Mouse (Mus musculus) kidney, postnatal 0 days (tissue): ENCODE measurements around the gene Palm. TPM values are rescaled to one million over a fixed set of nuclear protein-coding genes. Genes with fewer than 3 reads are reported as not detected.

Source experiments
- ATAC-seq: fragments of 200-750 bp; cut with Nextera tagmentation; replicated peaks from 2 replicates; pipeline ENCODE4 v1.8.0; 2017; ENCODE audit warnings: low read depth, moderate number of reproducible peaks, moderate TSS enrichment, moderate library complexity; ENCODE audit not compliant: low FRiP score
- DNase-seq: peaks from one replicate; pipeline ENCODE4 v3.0.0-alpha.2; 2016; ENCODE audit warnings: low spot score
- H3K27ac ChIP-seq: fragments of 300-500 bp; sonication (generic); 2 replicates; pipeline ENCODE4 v1.5.1; 2014; ENCODE audit warnings: mild to moderate bottlenecking
- H3K27me3 ChIP-seq: fragments of 300-500 bp; sonication (generic); 2 replicates; pipeline ENCODE4 v1.6.1; 2014; ENCODE audit warnings: low read length, mixed read lengths; ENCODE audit not compliant: insufficient read depth
- H3K36me3 ChIP-seq: fragments of 300-500 bp; sonication (generic); 2 replicates; pipeline ENCODE4 v1.6.1; 2014; ENCODE audit warnings: low read length, mixed read lengths; ENCODE audit not compliant: insufficient read depth
- H3K4me1 ChIP-seq: fragments of 300-500 bp; sonication (generic); replicated peaks from 2 replicates; pipeline ENCODE4 v1.6.1; 2014; ENCODE audit warnings: antibody characterized with exemption, low read length, mixed read lengths; ENCODE audit not compliant: insufficient read depth
- H3K4me2 ChIP-seq: fragments of 300-500 bp; sonication (generic); 2 replicates; pipeline ENCODE4 v1.6.1; 2014; ENCODE audit warnings: mild to moderate bottlenecking, low read length, moderate library complexity, mixed read lengths
- H3K4me3 ChIP-seq: fragments of 300-500 bp; sonication (generic); replicated peaks from 2 replicates; pipeline ENCODE4 v1.5.1; 2014; ENCODE audit warnings: low read depth, low read length
- H3K9ac ChIP-seq: fragments of 300-500 bp; sonication (generic); 2 replicates; pipeline ENCODE4 v1.6.1; 2014; ENCODE audit warnings: low read depth, low read length
- H3K9me3 ChIP-seq: fragments of 300-500 bp; sonication (generic); replicated peaks from 2 replicates; pipeline ENCODE4 v1.6.1; 2016; ENCODE audit warnings: low read length, inconsistent platforms, mixed read lengths
- CTCF ChIP-seq: IDR thresholded peaks from 2 replicates; pipeline ENCODE4 v1.5.1; 2016; ENCODE audit warnings: antibody characterized with exemption, low read depth, mild to moderate bottlenecking, moderate library complexity
- WGBS: fragments of 180-500 bp; shearing (Covaris S2); extraction: QIAGEN DNeasy Blood & Tissue Kit; methylation state at CpG from one replicate; pipeline ENCODE4 v1.1.7; 2014; 5-methylcytosine and 5-hydroxymethylcytosine counted together
- polyA plus RNA-seq: library from polyadenylated mRNA; unstranded; fragments of >200 nt; fragmentation: Nextera tagmentation; extraction: Ambion mirVana; gene quantifications from 2 replicates; pipeline ENCODE4 v1.2.1, GENCODE M21; 2015

Palm gene
- polyA plus RNA-seq = 132 and 152 TPM in 2 replicates

GRCm38 (mm10) chr10:79793051-79793737 is at the start of gene Palm:
Gene Palm, plus strand, starts transcription at chr10:79793572.
- DNase-seq = peak; percentile 78
- WGBS = 5% methylated on average over 51 of the region's 51 CpGs
- peaks cover 15% of the 10 kb centered on the region for H3K4me1 ChIP-seq

GRCm38 (mm10) chr10:79743650-79744365 is 49.6 kb upstream of the Palm start:
- Histone ChIP-seq H3K4me3 (no peak overlapping the region), H3K36me3 (peaks cover 53% of the 10 kb centered on the region), H3K27me3 (no peaks in the 10 kb centered on the region), H3K9ac (no peak overlapping the region), H3K4me1 (0 out of 2 replicates have a peak, but pooled peaks cover 5% of the 10 kb centered on the region), H3K9me3 (0 out of 2 replicates have a peak, but pooled peaks cover 5% of the 10 kb centered on the region), H3K4me2 (no peak overlapping the region), H3K27ac (no peak overlapping the region)
- WGBS = 91% methylated on average over 15 of the region's 15 CpGs
- no peak for ATAC-seq
- TF ChIP-seq CTCF = no peak
- no peak for DNase-seq

More at GRCm38 (mm10) chr10:79793051-79793737, at the start of gene Palm:
- peak within 1 kb of the TSS; percentile 90 for H3K9ac ChIP-seq
- H3K9me3 ChIP-seq = no peaks in the 10 kb centered on the region
- H3K4me2 ChIP-seq = peak within 1 kb of the TSS; percentile 96
- H3K27me3 ChIP-seq = no peaks in the 10 kb centered on the region
- peak; percentile 78 for TF ChIP-seq CTCF
- ATAC-seq = peak; percentile 79
- H3K4me3 ChIP-seq = peak within 1 kb of the TSS; percentile 83
- peak within 1 kb of the TSS; percentile 92 for H3K27ac ChIP-seq
- H3K36me3 ChIP-seq = no peaks in the 10 kb centered on the region

GRCm38 (mm10) chr10:79745411-79745810 is 48.0 kb upstream of the Palm start:
- Histone ChIP-seq H3K27me3 (no peaks in the 10 kb centered on the region), H3K4me1 (0 out of 2 replicates have a peak, but pooled peaks cover 5% of the 10 kb centered on the region), H3K9ac (no peak overlapping the region), H3K27ac (no peak overlapping the region), H3K4me2 (peak overlapping the region; percentile 78), H3K36me3 (peaks cover 37% of the 10 kb centered on the region), H3K4me3 (no peak overlapping the region), H3K9me3 (no peaks in the 10 kb centered on the region)
- WGBS = 79% methylated on average over 3 of the region's 3 CpGs
- no peak for TF ChIP-seq CTCF
- ATAC-seq (no peak), DNase-seq (no peak)

- H3K36me3 ChIP-seq = peaks cover 29% of the 10 kb centered on the region
- peak; percentile 58 for TF ChIP-seq CTCF
- no peaks in the 10 kb centered on the region for H3K9me3 ChIP-seq
- H3K4me2 ChIP-seq = peak within 1 kb of the TSS; percentile 78
- 0 out of 2 replicates have a peak, but pooled peaks cover 5% of the 10 kb centered on the region for H3K4me1 ChIP-seq
- ATAC-seq = peak; percentile 92
- peak within 1 kb of the TSS; percentile 55 for H3K9ac ChIP-seq
- 2% methylated on average over 38 of the region's 38 CpGs for WGBS
- H3K27me3 ChIP-seq = no peaks in the 10 kb centered on the region
- H3K27ac ChIP-seq = no peak within 1 kb of the TSS
- peak; percentile 99 for DNase-seq
- H3K4me3 ChIP-seq = peak within 1 kb of the TSS; percentile 61
These were observed 47.2 kb upstream of the Palm start, which contains the start of gene Polrmt for GRCm38 (mm10) chr10:79745898-79746773. Gene Polrmt, minus strand, starts transcription at chr10:79746581.

GRCm38 (mm10) chr10:79746774-79747151 is 46.6 kb upstream of the Palm start:
- TF ChIP-seq CTCF = no peak
- H3K9ac ChIP-seq = 0 out of 2 replicates have a peak overlapping the region, but pooled peaks have one; percentile 35
- H3K9me3 ChIP-seq = no peaks in the 10 kb centered on the region
- H3K4me1 ChIP-seq = 0 out of 2 replicates have a peak, but pooled peaks cover 5% of the 10 kb centered on the region
- peak overlapping the region; percentile 61; the same call in 1 of the 2 replicates for H3K4me3 ChIP-seq
- H3K27me3 ChIP-seq = no peaks in the 10 kb centered on the region
- peak overlapping the region; percentile 49 for H3K4me2 ChIP-seq
- DNase-seq (no peak), ATAC-seq (no peak)
- WGBS = 23% methylated on average over 6 of the region's 6 CpGs
- H3K36me3 ChIP-seq = peaks cover 23% of the 10 kb centered on the region
- no peak overlapping the region for H3K27ac ChIP-seq
